Mouse (Mus musculus): ENCODE results near the gene Rnf113a2. TPM values are rescaled to one million over a fixed set of nuclear protein-coding genes. Genes with fewer than 3 reads are reported as not detected.
A peak's percentile ranks its signal among the peaks of the same experiment; 100 is the strongest.

The Rnf113a2 gene
- polyA plus RNA-seq, 1 experiment = 14.4 TPM

DNA sequence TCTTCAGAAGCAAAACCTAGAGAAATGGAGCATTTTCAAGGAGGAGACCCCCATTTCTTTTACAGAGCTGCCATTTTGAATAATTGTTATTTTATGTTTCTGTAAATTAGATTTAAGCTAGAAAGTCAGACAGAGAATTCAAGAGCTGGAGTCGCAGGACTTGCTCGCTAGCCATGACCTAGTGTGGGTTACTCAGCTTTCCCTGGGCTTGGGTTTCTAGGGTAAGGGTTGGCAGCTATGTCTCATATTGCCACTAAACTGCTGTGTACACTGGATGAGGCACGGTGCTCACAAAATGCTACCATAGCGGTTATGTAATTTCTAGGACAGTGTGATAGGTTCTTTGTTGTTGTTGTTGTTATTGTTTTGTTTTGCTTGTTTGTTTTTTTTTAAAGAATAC, 24.3 kb upstream of the Rnf113a2 start:
- Histone ChIP-seq H3K4me1 (ENCODE audit: control insufficient read depth, insufficient read depth, low read length) (no peaks in the 10 kb centered on the region), H3K27ac (ENCODE audit: insufficient read depth, low read length) (no peak overlapping the region), H3K4me3 (ENCODE audit: insufficient read depth, low read length) (no peak overlapping the region)
- TF ChIP-seq POLR2A (IDR thresholded peaks at IDR 0.05; ENCODE audit: extremely low read depth, insufficient read depth, low read length) = no peak
- no peak for TF ChIP-seq CTCF (IDR thresholded peaks at IDR 0.05; ENCODE audit: extremely low read depth, insufficient read depth, low read length)

DNA sequence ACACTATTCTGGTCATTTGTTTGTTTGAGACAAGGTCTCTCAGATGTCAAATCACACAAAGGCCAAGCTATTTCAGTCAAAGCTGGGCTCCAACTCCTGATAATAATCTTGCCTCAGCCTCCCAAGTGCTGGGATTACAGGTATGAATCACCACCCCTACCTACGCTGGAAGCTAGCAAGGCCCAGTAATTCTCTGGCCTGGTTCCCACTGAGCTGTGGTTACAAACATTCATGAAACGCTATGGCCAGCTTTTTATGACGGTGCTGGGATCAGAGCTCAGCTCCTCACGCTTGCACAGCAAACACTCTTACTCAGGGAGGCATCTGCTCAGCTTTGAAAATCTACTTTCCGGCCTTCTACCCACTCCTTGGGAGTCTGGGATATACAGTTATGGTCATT, 23.1 kb upstream of the Rnf113a2 start:
- Histone ChIP-seq H3K4me3 (ENCODE audit: insufficient read depth, low read length) (no peak overlapping the region), H3K4me1 (ENCODE audit: control insufficient read depth, insufficient read depth, low read length) (no peaks in the 10 kb centered on the region), H3K27ac (ENCODE audit: insufficient read depth, low read length) (no peak overlapping the region)
- TF ChIP-seq POLR2A (IDR thresholded peaks at IDR 0.05; ENCODE audit: extremely low read depth, insufficient read depth, low read length) (no peak), CTCF (IDR thresholded peaks at IDR 0.05; ENCODE audit: extremely low read depth, insufficient read depth, low read length) (no peak)

DNA sequence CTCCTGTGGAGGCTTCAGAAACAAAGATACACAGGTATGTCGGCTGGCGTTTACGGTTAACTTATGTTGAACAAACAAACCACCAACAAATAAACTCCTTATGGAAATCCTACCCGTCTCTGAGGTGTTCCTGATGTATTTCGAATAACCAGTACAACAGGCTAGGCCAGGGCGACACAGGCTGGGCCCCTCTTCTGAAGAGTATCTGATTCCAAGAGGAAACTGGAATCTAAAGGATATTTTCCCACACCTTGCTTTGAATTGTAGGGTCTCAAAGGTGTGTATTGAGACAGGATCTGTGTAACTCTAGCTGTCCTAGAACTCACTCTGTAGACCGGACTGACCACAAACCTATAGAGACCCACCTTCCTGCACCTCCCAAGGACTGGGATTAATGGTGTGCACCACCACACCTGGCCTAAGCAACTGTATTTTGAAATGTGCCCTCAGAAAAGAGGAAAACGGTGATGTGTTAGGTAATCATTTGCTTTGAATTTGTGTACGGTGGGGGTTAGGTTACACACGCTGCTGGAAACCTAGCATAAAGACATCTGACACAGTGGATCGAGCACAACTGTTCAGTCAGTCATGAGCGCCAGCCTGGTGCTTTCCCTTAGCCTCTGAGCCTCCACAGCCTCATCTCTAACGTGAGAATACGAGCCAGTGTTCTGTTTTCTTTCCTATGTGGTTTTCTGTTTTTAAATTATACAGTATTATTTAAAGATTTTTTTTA, 19.9 kb upstream of the Rnf113a2 start:
- Histone ChIP-seq H3K4me1 (ENCODE audit: control insufficient read depth, insufficient read depth, low read length) (no peaks in the 10 kb centered on the region), H3K4me3 (ENCODE audit: insufficient read depth, low read length) (no peak overlapping the region), H3K27ac (ENCODE audit: insufficient read depth, low read length) (no peak overlapping the region)
- no peak for TF ChIP-seq CTCF (IDR thresholded peaks at IDR 0.05; ENCODE audit: extremely low read depth, insufficient read depth, low read length)
- TF ChIP-seq POLR2A (IDR thresholded peaks at IDR 0.05; ENCODE audit: extremely low read depth, insufficient read depth, low read length) = no peak

DNA sequence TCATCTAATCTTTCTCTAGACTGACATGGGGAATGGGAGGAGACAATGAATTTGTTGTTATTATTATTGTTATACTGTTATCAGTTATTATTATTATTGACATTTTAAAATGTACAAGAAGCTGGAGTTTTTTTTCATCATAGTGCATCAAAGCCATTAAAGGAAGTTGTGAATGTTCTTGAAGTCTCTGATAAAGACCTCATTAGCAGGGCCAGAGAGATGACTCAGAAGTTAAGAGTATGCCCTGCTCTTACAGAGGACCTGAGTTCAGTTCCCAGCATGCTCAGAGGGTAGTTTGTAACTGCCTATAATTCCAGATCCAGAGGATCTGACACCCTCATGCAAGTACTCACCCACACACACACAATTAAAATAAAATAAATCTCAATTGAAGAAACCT, 19.3 kb upstream of the Rnf113a2 start:
- TF ChIP-seq CTCF (IDR thresholded peaks at IDR 0.05; ENCODE audit: extremely low read depth, insufficient read depth, low read length) (no peak), POLR2A (IDR thresholded peaks at IDR 0.05; ENCODE audit: extremely low read depth, insufficient read depth, low read length) (no peak)
- H3K4me3 ChIP-seq (ENCODE audit: insufficient read depth, low read length) = no peak overlapping the region
- no peak overlapping the region for H3K27ac ChIP-seq (ENCODE audit: insufficient read depth, low read length)
- no peaks in the 10 kb centered on the region for H3K4me1 ChIP-seq (ENCODE audit: control insufficient read depth, insufficient read depth, low read length)

DNA sequence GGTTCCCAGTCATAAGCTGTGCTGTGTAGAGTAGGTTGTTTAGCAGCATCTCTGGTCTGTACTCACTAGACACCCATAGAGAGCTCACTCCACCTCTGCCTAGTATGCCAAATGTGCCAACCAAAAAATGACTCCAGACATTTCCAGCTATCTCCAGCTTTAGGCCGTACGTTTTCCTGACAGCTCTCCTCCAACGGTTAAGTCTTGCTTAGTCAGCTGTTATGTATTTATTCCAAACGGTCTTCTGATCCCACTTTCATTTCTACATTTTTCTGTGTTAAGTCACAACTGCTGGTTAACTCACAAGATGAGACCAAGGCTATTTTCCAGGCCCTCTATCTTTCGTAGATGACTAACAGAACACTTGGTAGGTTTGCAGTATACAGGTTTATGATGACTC, 18.4 kb upstream of the Rnf113a2 start:
- TF ChIP-seq POLR2A (IDR thresholded peaks at IDR 0.05; ENCODE audit: extremely low read depth, insufficient read depth, low read length) (no peak), CTCF (IDR thresholded peaks at IDR 0.05; ENCODE audit: extremely low read depth, insufficient read depth, low read length) (no peak)
- Histone ChIP-seq H3K4me1 (ENCODE audit: control insufficient read depth, insufficient read depth, low read length) (no peaks in the 10 kb centered on the region), H3K4me3 (ENCODE audit: insufficient read depth, low read length) (no peak overlapping the region), H3K27ac (ENCODE audit: insufficient read depth, low read length) (no peak overlapping the region)

DNA sequence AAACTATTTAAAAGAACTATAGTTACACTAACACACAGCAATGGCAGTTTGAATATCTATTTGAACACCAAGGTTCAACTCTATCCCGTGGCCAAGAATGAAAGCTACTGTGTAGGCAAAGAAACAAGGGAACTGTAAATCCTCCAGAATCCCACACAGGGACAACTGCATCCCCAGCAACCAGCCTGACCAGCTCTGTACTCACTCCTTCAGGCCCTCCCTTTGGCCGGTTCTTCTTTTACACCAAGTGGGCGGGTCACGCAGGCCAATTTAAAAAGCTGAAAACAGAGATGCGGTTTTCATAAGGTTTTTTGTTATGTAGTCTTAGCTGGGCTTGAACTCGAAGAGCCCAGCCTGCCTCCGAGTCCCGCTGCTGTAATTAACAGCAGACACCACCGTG, 17.9 kb upstream of the Rnf113a2 start:
- no peak overlapping the region for H3K27ac ChIP-seq (ENCODE audit: insufficient read depth, low read length)
- no peak overlapping the region for H3K4me3 ChIP-seq (ENCODE audit: insufficient read depth, low read length)
- no peaks in the 10 kb centered on the region for H3K4me1 ChIP-seq (ENCODE audit: control insufficient read depth, insufficient read depth, low read length)
- TF ChIP-seq CTCF (IDR thresholded peaks at IDR 0.05; ENCODE audit: extremely low read depth, insufficient read depth, low read length) (no peak), POLR2A (IDR thresholded peaks at IDR 0.05; ENCODE audit: extremely low read depth, insufficient read depth, low read length) (no peak)

DNA sequence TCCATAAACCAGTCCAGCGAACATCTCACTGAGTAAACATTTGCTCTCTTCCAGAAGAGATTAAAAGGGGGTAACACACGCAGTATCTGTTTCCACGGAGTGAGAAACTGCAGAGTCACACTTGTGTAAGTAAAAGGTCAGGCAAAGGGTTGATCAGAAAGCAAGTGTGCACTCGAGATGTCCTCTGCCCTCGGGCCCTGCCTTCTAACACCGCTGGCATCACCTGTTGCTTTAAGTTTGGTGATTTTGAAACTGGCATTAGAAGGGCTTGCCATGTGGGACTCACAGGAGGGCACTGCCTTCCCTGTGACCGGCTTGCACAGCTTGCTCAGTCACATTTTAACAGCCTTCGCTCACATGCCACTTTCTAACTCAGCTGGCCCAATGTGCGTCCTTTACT, 17.3 kb upstream of the Rnf113a2 start:
- Histone ChIP-seq H3K4me3 (ENCODE audit: insufficient read depth, low read length) (no peak overlapping the region), H3K27ac (ENCODE audit: insufficient read depth, low read length) (peak overlapping the region; percentile 37; the same call in 1 of the 2 replicates), H3K4me1 (ENCODE audit: control insufficient read depth, insufficient read depth, low read length) (no peaks in the 10 kb centered on the region)
- no peak for TF ChIP-seq CTCF (IDR thresholded peaks at IDR 0.05; ENCODE audit: extremely low read depth, insufficient read depth, low read length)
- no peak for TF ChIP-seq POLR2A (IDR thresholded peaks at IDR 0.05; ENCODE audit: extremely low read depth, insufficient read depth, low read length)

DNA sequence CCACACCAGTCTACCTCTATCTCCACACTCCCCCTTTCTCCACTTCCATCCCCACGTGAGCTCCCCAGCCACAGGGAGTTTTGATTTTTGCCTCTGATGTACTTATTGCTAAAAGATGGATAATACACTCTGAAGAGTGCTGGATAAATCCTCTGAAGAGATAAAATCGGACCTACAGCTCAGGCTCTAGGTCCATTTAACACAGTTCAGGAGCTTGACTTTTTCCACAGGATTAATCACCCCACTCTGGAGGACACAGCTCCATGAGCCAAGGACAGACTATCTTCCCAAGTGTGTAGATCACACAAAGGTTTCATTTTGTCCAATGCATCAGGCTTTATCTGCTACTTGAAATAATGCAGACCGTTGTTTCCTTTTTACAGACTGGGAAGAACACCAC, 16.9 kb upstream of the Rnf113a2 start:
- Histone ChIP-seq H3K27ac (ENCODE audit: insufficient read depth, low read length) (peak overlapping the region; percentile 37; the same call in 1 of the 2 replicates), H3K4me3 (ENCODE audit: insufficient read depth, low read length) (no peak overlapping the region), H3K4me1 (ENCODE audit: control insufficient read depth, insufficient read depth, low read length) (no peaks in the 10 kb centered on the region)
- no peak for TF ChIP-seq CTCF (IDR thresholded peaks at IDR 0.05; ENCODE audit: extremely low read depth, insufficient read depth, low read length)
- no peak for TF ChIP-seq POLR2A (IDR thresholded peaks at IDR 0.05; ENCODE audit: extremely low read depth, insufficient read depth, low read length)

DNA sequence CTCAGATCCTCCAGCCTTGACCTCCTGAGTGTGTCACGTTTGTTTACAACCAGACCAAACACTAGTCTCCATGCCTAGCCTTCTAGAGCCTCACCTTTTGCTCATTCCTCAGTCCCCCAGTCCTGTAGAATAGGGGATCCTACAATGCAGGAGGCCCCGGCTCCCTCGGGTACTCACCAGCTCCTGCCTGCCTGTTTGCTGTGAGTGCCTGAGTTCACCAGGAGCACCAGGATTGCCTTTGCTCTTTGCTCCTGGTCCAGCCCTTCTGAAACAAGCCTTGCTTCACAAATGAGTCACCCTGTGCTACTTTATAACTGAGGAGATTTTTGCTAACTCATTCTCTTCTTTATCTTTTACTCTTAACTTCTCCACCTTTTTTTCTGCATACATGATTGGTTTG, 16.3 kb upstream of the Rnf113a2 start:
- Histone ChIP-seq H3K4me3 (ENCODE audit: insufficient read depth, low read length) (no peak overlapping the region), H3K4me1 (ENCODE audit: control insufficient read depth, insufficient read depth, low read length) (no peaks in the 10 kb centered on the region), H3K27ac (ENCODE audit: insufficient read depth, low read length) (no peak overlapping the region)
- no peak for TF ChIP-seq CTCF (IDR thresholded peaks at IDR 0.05; ENCODE audit: extremely low read depth, insufficient read depth, low read length)
- no peak for TF ChIP-seq POLR2A (IDR thresholded peaks at IDR 0.05; ENCODE audit: extremely low read depth, insufficient read depth, low read length)

DNA sequence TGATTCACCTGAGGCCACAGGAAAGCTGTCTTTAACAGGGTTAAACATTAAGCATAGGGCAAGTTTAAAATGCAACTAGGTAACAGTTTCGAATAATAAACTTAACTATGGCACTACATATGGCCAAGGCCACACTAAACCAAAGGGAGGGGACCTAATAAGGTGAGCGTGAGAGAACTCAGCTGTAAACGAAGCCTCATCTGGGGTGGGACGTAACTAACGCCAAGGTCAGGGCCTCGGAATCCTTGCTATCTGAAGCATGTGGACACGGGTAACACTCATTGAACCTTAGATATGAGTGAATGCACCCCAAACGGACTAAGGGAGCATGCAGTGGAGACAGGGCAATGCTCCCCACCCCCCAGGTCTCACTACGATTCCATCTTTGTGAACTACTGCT, 14.1 kb upstream of the Rnf113a2 start:
- no peaks in the 10 kb centered on the region for H3K4me1 ChIP-seq (ENCODE audit: control insufficient read depth, insufficient read depth, low read length)
- no peak overlapping the region for H3K27ac ChIP-seq (ENCODE audit: insufficient read depth, low read length)
- TF ChIP-seq CTCF (IDR thresholded peaks at IDR 0.05; ENCODE audit: extremely low read depth, insufficient read depth, low read length) = no peak
- no peak for TF ChIP-seq POLR2A (IDR thresholded peaks at IDR 0.05; ENCODE audit: extremely low read depth, insufficient read depth, low read length)
- no peak overlapping the region for H3K4me3 ChIP-seq (ENCODE audit: insufficient read depth, low read length)
